Mouse (Mus musculus) inflammation-experienced regulatory T-cells, adult 6 months (primary cell): ENCODE data around the gene 2300009A05Rik. TPM values are rescaled to one million over a fixed set of nuclear protein-coding genes. Genes with fewer than 3 reads are reported as not detected.

Source experiments
- ATAC-seq: one replicate; pipeline ENCODE4 v1.8.0; 2017
- polyA plus RNA-seq, 3 experiments: library from polyadenylated mRNA; unstranded; fragments of 100-300 nt; shearing (Covaris generic); gene quantifications; one replicate each; pipeline ENCODE4 v1.2.1; 2017

2300009A05Rik gene
- polyA plus RNA-seq, 3 experiments from 2014 or later = 6.5 to 8.3 (median 6.8) TPM

DNA sequence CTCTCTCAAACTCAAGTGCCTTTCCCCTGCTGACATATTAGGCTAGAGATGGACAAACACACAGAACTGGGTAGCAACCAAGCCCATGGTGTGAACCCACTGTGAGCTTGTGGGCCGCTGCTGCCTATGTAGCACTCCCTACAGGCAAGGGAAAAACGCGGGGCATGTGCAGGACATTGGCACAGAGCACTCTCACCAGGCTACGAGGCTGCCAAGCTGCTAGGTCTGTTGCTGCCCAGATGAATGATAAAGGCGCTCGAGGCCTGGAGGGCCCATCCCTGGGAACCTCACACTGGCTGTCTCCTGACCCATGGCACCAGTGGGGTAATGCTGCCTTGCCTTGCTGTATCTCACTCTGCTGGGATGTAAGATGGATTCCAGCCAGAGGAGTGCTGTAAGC is 53.0 kb downstream of the 2300009A05Rik start:
- no peak for ATAC-seq

Other genes starting within 250 kb of the 2300009A05Rik start
- gene Map2k5, start 21.3 kb downstream of the 2300009A05Rik start, polyA plus RNA-seq = 10 to 100 TPM in 1 of 3 experiments, 1 to 10 TPM in 2; 7.5 to 10.1 (median 9.0) TPM
- not detected for gene Iqch, start 203.2 kb upstream of the 2300009A05Rik start, polyA plus RNA-seq
- gene Aagab, start 203.4 kb upstream of the 2300009A05Rik start, polyA plus RNA-seq = 10 to 100 TPM; 31.0 to 49.0 (median 47.8) TPM